Mouse (Mus musculus) C2C12 (cell line): ENCODE measurements at regions not wholly inside any gene's neighbourhood (a gene's known extent, or its start where the extent isn't known, plus 50 kb on each side); places are given as distances from the start of the nearest gene placed in this dataset.

ENCODE experiments used
- CEBPB ChIP-seq: IDR thresholded peaks from one replicate; pipeline ENCODE4 v1.6.1; 2011; ENCODE audit warnings: low read depth, mild to moderate bottlenecking, control low read depth, moderate library complexity
- CTCF ChIP-seq: IDR thresholded peaks from one replicate; pipeline ENCODE4 v1.5.1; 2011; ENCODE audit not compliant: control insufficient read depth, insufficient read depth, insufficient read length
- FOSL1 ChIP-seq: IDR thresholded peaks from one replicate; pipeline ENCODE4 v1.8.0; 2011; ENCODE audit warnings: mild to moderate bottlenecking, low read length; ENCODE audit not compliant: poor library complexity, insufficient read depth, severe bottlenecking
- MAX ChIP-seq: IDR thresholded peaks from one replicate; pipeline ENCODE4 v1.6.1; 2011; ENCODE audit warnings: mild to moderate bottlenecking, control low read depth
- MYOD1 ChIP-seq: IDR thresholded peaks from one replicate; pipeline ENCODE4 v1.6.1; 2011; ENCODE audit warnings: low read depth; ENCODE audit not compliant: control insufficient read depth, insufficient read length
- MYOG ChIP-seq: IDR thresholded peaks from one replicate; pipeline ENCODE4 v1.6.1; 2011; ENCODE audit not compliant: control insufficient read depth, insufficient read length; ENCODE audit errors: extremely low read depth
- USF1 ChIP-seq: IDR thresholded peaks from one replicate; pipeline ENCODE4 v1.6.1; 2011; ENCODE audit warnings: low read depth, mild to moderate bottlenecking, control low read depth, moderate library complexity

- TF ChIP-seq CTCF (no peak), FOSL1 (no peak), MYOD1 (no peak), CEBPB (no peak), USF1 (no peak), MAX (no peak), MYOG (no peak)
Observed at GRCm38 (mm10) chr14:47818641-47819040, 170.4 kb downstream of the Ktn1 start.
